In genomic region chr5:9068886-9069285, GRCm38 (mm10) we compare ENCODE assay signal across 8 mouse cellular contexts. TPM values are rescaled to one million over a fixed set of nuclear protein-coding genes. Genes with fewer than 3 reads are reported as not detected.
A peak's percentile ranks its signal among the peaks of the same experiment; 100 is the strongest.
DNase-seq lines count a peak whose midpoint lies in the region; ATAC-seq lines count a peak whose summit lies in the region.

No protein-coding gene starts in this region.

- 39% methylated on average over 2 of the region's 2 CpGs for WGBS in intestine, embryonic 16.5 days
- WGBS in midbrain, embryonic 15.5 days, result 61% methylated on average over 2 of the region's 2 CpGs

- no peaks in the 10 kb centered on the region for H3K27me3 ChIP-seq in intestine, embryonic 16.5 days (replicated peaks; ENCODE audit: control insufficient read depth, insufficient read depth, low read length)
- no peaks in the 10 kb centered on the region for H3K27me3 ChIP-seq in midbrain, embryonic 15.5 days (replicated peaks)

- H3K4me2 ChIP-seq in intestine, embryonic 16.5 days (ENCODE audit: low read depth, low read length), result no peak overlapping the region
- no peak overlapping the region for H3K4me2 ChIP-seq in midbrain, embryonic 15.5 days

- peak; percentile 85 for ATAC-seq in common myeloid progenitor, adult 5-6 weeks (replicated peaks; ENCODE audit: low read depth, poor library complexity, severe bottlenecking)
- peak; percentile 41 for ATAC-seq in intestine, embryonic 16.5 days
- ATAC-seq in midbrain, embryonic 15.5 days (replicated peaks), result no peak

- H3K4me3 ChIP-seq in intestine, embryonic 16.5 days (ENCODE audit: low read length), result no peak overlapping the region
- no peak overlapping the region for H3K4me3 ChIP-seq in midbrain, embryonic 15.5 days

- H3K9ac ChIP-seq in intestine, embryonic 16.5 days (ENCODE audit: low read depth, low read length), result no peak overlapping the region
- H3K9ac ChIP-seq in midbrain, embryonic 15.5 days, result no peak overlapping the region

- H3K4me1 ChIP-seq in intestine, embryonic 16.5 days (ENCODE audit: control insufficient read depth, insufficient read depth, low read length), result peaks cover 9% of the 10 kb centered on the region
- H3K4me1 ChIP-seq in midbrain, embryonic 15.5 days, result no peaks in the 10 kb centered on the region

- no peaks in the 10 kb centered on the region for H3K36me3 ChIP-seq in intestine, embryonic 16.5 days (ENCODE audit: control insufficient read depth, insufficient read depth, low read length)
- H3K36me3 ChIP-seq in midbrain, embryonic 15.5 days (replicated peaks), result no peaks in the 10 kb centered on the region

- H3K27ac ChIP-seq in intestine, embryonic 16.5 days (ENCODE audit: low read length), result no peak overlapping the region; the same call in 1 of the 2 replicates
- no peak overlapping the region for H3K27ac ChIP-seq in midbrain, embryonic 15.5 days

- DNase-seq in kidney, adult 9 months, result peak; percentile 26
- DNase-seq in kidney, adult 18-20 months, result no peak
- DNase-seq in adrenal gland, adult 18-20 months (ENCODE audit: low spot score in 2 of 2), result peak; percentile 30 to 35
- peak; percentile 67 for DNase-seq in lung, postnatal 25 days (ENCODE audit: low spot score)
- no peak for DNase-seq in T-cell, adult 2 months (ENCODE audit: low spot score)

- no peaks in the 10 kb centered on the region for H3K9me3 ChIP-seq in intestine, embryonic 16.5 days (ENCODE audit: control insufficient read depth, low read length)
- H3K9me3 ChIP-seq in midbrain, embryonic 15.5 days, result no peaks in the 10 kb centered on the region

RNA-seq across cellular contexts. Expression of gene Tmem243, which starts 31.6 kb away (rescaled TPM):
- 10 to 100 TPM; 23.5 to 42.7 TPM for total RNA-seq in adrenal gland, adult 18-20 months (2021)
- total RNA-seq in common myeloid progenitor, adult 5-6 weeks (2017), result 5.8 and 13.2 TPM in 2 replicates
- polyA plus RNA-seq in intestine, embryonic 16.5 days (2015; fragmentation: Nextera tagmentation; extraction: Ambion mirVana), result 5.3 and 10.5 TPM in 2 replicates
- polyA plus RNA-seq in midbrain, embryonic 15.5 days (2015; fragmentation: Nextera tagmentation; extraction: Ambion mirVana), result 10.4 and 11.2 TPM in 2 replicates

Comparison
In these comparisons a context has a peak if more than half of its experiments do, and no peak if none do; other contexts are left out.
1. DNase-seq: peak in kidney, adult 9 months (single experiment), adrenal gland, adult 18-20 months (2 of 2) and lung, postnatal 25 days (single experiment); none in kidney, adult 18-20 months (single experiment) and T-cell, adult 2 months (single experiment).